Mouse (Mus musculus) megakaryocyte, embryonic 14.5 days (primary cell): ENCODE data around the gene Samd4b. TPM values are rescaled to one million over a fixed set of nuclear protein-coding genes. Genes with fewer than 3 reads are reported as not detected.

Source experiments
- H3K27me3 ChIP-seq: replicated peaks from 2 replicates; pipeline ENCODE3; 2012; ENCODE audit warnings: inconsistent platforms
- H3K36me3 ChIP-seq: replicated peaks from 2 replicates; pipeline ENCODE3; 2012; ENCODE audit warnings: low read length, inconsistent platforms, mixed read lengths
- H3K4me1 ChIP-seq: 2 replicates; pipeline ENCODE4 v1.6.1; 2012; ENCODE audit warnings: inconsistent platforms
- H3K4me3 ChIP-seq: replicated peaks from 2 replicates; pipeline ENCODE3; 2012; ENCODE audit warnings: moderate library complexity, mild to moderate bottlenecking, inconsistent platforms
- H3K9me3 ChIP-seq: 2 replicates; pipeline ENCODE4 v1.6.1; 2012; ENCODE audit warnings: inconsistent platforms
- FLI1 ChIP-seq: IDR thresholded peaks from 2 replicates; pipeline ENCODE4 v1.6.1; 2012; ENCODE audit warnings: low read length, inconsistent platforms, mixed read lengths
- GATA1 ChIP-seq: IDR thresholded peaks from 3 replicates; pipeline ENCODE4 v1.6.1; 2012; ENCODE audit warnings: mixed read lengths, low read length, inconsistent platforms, borderline replicate concordance
- polyA plus RNA-seq: library from polyadenylated mRNA; stranded (reverse); fragments of >175 nt; gene quantifications from 2 replicates; pipeline ENCODE4 v1.2.3, GENCODE M21; 2012; ENCODE audit warnings: low replicate concordance; ENCODE audit not compliant: insufficient read depth

Gene Samd4b
- polyA plus RNA-seq, 1 experiment = 125 TPM

GRCm38 (mm10) chr7:28384162-28384561 is 213.8 kb downstream of the Samd4b start:
- H3K27me3 ChIP-seq = no peaks in the 10 kb centered on the region
- H3K4me1 ChIP-seq = peaks cover 81% of the 10 kb centered on the region
- H3K36me3 ChIP-seq = peaks cover 39% of the 10 kb centered on the region
- TF ChIP-seq GATA1 (no peak), FLI1 (no peak)
- H3K4me3 ChIP-seq = peak overlapping the region; percentile 93
- no peaks in the 10 kb centered on the region for H3K9me3 ChIP-seq

- Histone ChIP-seq H3K4me3 (peak overlapping the region; percentile 93), H3K36me3 (peaks cover 36% of the 10 kb centered on the region), H3K27me3 (no peaks in the 10 kb centered on the region), H3K4me1 (peaks cover 81% of the 10 kb centered on the region), H3K9me3 (no peaks in the 10 kb centered on the region)
- TF ChIP-seq GATA1 (no peak), FLI1 (no peak)
Observed at GRCm38 (mm10) chr7:28383606-28384005, 214.3 kb downstream of the Samd4b start.

DNA sequence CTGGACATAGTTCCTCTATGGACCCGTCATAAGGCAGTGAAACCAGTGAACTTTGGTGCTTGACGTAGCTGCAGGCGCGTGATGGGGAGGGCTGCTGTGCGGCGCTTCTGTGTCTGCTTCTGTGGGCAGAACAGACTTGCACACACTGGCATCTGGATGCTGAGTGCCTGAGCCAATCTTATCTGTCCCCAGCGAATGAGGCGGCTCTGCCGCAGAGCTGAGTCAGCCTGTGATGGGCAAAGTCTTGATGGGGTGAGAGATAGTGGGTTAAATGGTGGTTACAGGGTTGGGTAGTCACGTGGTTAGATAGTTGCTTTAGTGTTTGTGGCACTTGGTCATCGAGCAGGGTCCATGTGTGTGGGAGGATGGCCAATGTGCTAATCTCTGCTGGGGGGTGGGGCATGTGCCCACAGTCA is 215.0 kb downstream of the Samd4b start:
- Histone ChIP-seq H3K36me3 (peaks cover 36% of the 10 kb centered on the region), H3K4me3 (peak overlapping the region; percentile 93), H3K9me3 (no peaks in the 10 kb centered on the region), H3K4me1 (peaks cover 77% of the 10 kb centered on the region), H3K27me3 (no peaks in the 10 kb centered on the region)
- TF ChIP-seq FLI1 (no peak), GATA1 (peak; percentile 89; the same call in 2 of the 3 replicates)

DNA sequence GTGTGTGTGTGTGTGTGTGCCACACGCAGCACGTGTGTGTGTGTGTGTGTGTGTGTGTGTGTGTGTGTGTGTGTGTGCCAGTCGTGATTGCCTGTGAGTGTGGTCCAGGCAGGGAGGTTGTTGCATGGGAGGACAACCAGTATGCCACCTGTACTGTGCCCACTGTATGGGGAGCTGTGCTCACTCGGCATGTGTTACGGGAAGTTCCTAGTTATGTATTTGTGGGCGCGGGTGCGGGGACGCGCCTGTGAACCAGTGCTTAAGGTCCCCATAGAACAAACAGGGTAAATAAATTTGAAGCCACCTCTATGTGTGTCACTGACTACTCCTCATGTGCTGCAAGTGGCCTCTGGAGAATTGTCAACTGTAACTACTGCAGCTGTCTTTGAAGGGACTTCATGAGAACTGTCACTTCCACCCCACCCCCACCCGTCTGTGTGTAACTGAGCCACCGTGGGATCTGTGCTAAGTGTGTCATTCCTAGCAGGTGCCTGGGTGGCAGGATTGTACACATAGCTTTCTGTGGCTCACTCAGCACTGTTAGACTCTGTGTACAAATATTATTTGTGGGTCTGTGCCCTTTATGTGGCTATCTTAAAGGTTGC is 215.5 kb downstream of the Samd4b start:
- Histone ChIP-seq H3K36me3 (peaks cover 37% of the 10 kb centered on the region), H3K9me3 (no peaks in the 10 kb centered on the region), H3K4me3 (peak overlapping the region; percentile 93), H3K27me3 (no peaks in the 10 kb centered on the region), H3K4me1 (peaks cover 80% of the 10 kb centered on the region)
- TF ChIP-seq GATA1 (no peak), FLI1 (no peak)

GRCm38 (mm10) chr7:28381938-28382337 is 216.0 kb downstream of the Samd4b start:
- TF ChIP-seq GATA1 = no peak
- TF ChIP-seq FLI1 = 0 out of 2 replicates have a peak, but pooled peaks have one; percentile 30
- Histone ChIP-seq H3K9me3 (no peaks in the 10 kb centered on the region), H3K4me3 (peak overlapping the region; percentile 93)

DNA sequence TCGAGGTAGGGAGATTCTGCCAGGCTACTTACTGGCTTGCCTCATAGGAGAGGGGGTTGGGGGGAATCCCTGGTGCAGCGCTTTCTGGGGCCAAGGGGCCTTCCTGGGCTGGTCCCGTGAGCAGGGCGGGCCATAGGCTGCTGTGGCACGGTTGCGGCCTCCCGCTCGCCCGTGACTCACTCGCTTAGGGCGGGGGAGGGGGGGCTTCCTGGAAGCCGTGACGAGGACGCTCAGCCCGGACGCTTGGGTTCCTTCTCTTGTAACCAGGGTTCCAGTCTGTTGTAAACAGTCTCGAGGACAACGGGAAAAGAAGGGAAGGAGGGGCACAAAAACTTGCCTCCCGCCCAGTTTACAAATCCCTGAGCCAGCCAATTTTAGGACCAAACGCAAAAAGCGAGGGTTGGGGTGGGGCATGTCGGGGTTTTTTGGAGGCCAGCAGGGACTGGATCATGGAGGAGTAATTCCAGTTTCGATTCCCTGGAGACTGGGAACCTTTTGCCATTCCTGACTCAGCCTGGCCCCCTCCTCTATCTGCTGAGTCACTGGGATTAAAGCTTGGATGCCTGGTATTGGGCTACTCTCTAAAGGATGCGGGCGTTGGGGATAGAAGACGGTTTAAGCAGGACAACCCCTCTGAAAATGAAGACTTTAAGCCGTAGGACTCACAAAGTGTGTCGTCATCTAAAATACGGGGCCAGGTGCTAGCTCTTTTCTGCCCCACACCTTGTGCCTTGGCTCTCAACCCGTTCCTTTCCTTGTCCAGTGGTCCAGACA is 216.7 kb downstream of the Samd4b start:
- Histone ChIP-seq H3K27me3 (no peaks in the 10 kb centered on the region), H3K9me3 (no peaks in the 10 kb centered on the region), H3K4me1 (peaks cover 82% of the 10 kb centered on the region), H3K36me3 (peaks cover 39% of the 10 kb centered on the region), H3K4me3 (peak overlapping the region; percentile 93)
- TF ChIP-seq GATA1 (no peak), FLI1 (no peak)

More at GRCm38 (mm10) chr7:28381938-28382337, 216.0 kb downstream of the Samd4b start:
- H3K36me3 ChIP-seq = peaks cover 40% of the 10 kb centered on the region
- peaks cover 84% of the 10 kb centered on the region for H3K4me1 ChIP-seq
- no peaks in the 10 kb centered on the region for H3K27me3 ChIP-seq

- Histone ChIP-seq H3K4me1 (peaks cover 79% of the 10 kb centered on the region), H3K9me3 (no peaks in the 10 kb centered on the region), H3K4me3 (peak within 1 kb of the TSS; percentile 96), H3K36me3 (peaks cover 33% of the 10 kb centered on the region), H3K27me3 (no peaks in the 10 kb centered on the region)
- TF ChIP-seq GATA1 (no peak), FLI1 (no peak)
Observed at GRCm38 (mm10) chr7:28380237-28381016, 217.5 kb downstream of the Samd4b start, which contains the start of gene Zfp36. Zfp36 (minus strand) TSS chr7:28380253.

GRCm38 (mm10) chr7:28378769-28379651 is 218.9 kb downstream of the Samd4b start:
- H3K9me3 ChIP-seq = no peaks in the 10 kb centered on the region
- no peak for TF ChIP-seq GATA1
- 0 out of 2 replicates have a peak, but pooled peaks have one; percentile 38 for TF ChIP-seq FLI1
- H3K27me3 ChIP-seq = no peaks in the 10 kb centered on the region
- H3K4me3 ChIP-seq = peak overlapping the region; percentile 96
- peaks cover 79% of the 10 kb centered on the region for H3K4me1 ChIP-seq
- H3K36me3 ChIP-seq = peaks cover 24% of the 10 kb centered on the region

DNA sequence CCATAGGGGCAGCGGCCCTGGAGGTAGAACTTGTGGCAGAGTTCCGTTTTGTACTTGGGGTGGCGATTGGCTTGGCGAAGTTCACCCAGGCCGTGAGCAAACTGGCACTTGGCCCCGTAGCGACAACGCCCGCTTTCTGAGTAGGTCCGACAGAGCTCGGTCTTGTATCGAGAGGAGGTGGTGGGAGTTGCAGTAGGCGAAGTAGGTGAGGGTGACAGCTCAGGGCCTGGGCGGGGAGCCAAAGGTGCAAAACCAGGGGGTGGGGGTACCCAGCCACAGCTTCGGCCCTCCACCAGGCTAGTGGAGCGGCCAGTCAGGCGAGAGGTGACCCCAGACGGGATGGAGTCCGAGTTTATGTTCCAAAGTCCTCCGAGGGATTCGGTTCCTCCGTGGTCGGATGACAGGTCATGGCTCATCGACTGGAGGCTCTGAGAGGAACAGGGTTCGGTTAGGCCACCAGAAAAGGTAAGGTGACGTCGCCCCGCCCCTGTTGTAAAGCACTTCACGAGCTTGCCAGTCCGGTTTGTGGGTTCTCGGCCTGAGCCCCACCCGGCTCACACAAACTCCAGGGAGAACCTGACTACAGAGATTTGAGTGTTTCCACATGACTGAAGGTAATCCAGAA is 219.8 kb downstream of the Samd4b start:
- peak overlapping the region; percentile 96 for H3K4me3 ChIP-seq
- no peak for TF ChIP-seq GATA1
- TF ChIP-seq FLI1 = no peak
- no peaks in the 10 kb centered on the region for H3K27me3 ChIP-seq
- H3K36me3 ChIP-seq = peaks cover 24% of the 10 kb centered on the region
- H3K9me3 ChIP-seq = no peaks in the 10 kb centered on the region
- H3K4me1 ChIP-seq = peaks cover 76% of the 10 kb centered on the region
